Mouse (Mus musculus): ENCODE data around the gene Anapc1.

- TF ChIP-seq CTCF (IDR thresholded peaks at IDR 0.05; ENCODE audit: control insufficient read depth, insufficient read depth, insufficient replicate concordance, low read depth, low read length) (no peak), POLR2A (IDR thresholded peaks at IDR 0.05; ENCODE audit: control insufficient read depth, low read depth, low read length) (no peak)
These were observed 22.1 kb upstream of the Anapc1 start for GRCm38 (mm10) chr2:128709264-128709663.
